Mouse (Mus musculus): ENCODE measurements around the gene Apoo.
"Not testable (repeated sequence)": the region's sequence is repeated elsewhere in the genome, so short reads cannot be mapped to it uniquely, and the experiment has no call there.

The Apoo gene

GRCm38 (mm10) chrX:94366670-94367241 is at the start of gene Apoo, which contains the start of gene Fam90a1b:
Apoo (plus strand) TSS chrX:94367117.
Fam90a1b (minus strand) TSS chrX:94366777.
- DNase-seq (ENCODE audit: low read depth in 1 of 2, low spot score in 2 of 2) = peak; percentile 93 to 95

DNA sequence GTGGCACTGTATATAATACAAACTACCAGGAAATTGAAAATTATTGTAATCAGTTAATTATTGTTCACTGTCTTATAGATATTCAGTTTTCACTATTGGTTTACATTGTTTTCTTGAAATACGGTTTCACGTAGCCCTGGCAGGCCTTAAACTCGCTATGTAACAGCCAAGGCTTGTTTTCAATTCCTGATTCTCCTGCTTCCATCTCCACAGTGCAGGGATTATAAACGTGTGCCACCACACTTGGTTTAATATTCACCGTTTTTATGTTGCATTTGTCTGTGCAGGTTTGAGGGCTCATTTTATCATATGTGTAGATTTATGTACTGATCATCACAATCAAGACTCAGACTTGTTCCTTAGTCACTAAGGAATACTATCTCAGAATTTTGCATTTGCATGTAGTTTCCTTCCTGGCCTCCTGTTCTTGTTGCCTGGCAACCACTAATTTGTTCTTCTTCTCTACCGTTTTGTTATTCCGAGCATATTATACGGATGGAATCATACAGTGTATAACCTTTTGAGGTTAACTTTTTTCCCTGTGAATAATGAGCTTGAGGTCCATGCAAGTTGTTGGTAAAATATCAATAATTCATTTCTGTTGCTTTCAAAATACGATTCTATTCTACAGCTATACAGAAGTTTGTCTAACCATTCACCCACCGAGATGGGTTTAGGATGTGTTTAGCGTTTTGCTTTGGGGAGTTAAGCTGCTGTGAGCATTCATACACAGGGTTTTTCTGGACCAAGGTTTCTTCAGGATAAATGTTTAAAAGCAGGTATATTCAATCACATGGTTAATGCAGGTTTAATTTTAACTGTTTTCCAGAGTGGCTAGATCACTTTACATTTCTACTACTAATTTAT is 45.6 kb upstream of the Apoo start:
- no peak for DNase-seq (ENCODE audit: low read depth in 1 of 2, low spot score in 2 of 2)

DNA sequence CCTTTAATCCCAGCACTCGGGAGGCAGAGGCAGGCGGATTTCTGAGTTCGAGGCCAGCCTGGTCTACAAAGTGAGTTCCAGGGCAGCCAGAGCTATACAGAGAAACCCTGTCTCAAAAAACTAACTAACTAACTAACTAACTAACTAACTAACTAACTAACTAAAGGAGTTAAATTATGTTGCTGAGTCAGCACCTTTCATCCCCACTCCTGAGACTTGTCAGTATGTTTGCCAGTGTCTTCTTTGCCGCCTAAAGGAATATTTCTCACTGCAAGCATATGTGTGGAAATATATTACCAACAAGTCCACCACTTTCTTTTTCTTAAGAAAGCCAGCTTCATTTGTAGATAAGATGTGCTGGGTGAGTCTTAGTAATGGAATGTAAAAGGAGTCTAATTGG is 23.3 kb upstream of the Apoo start:
- DNase-seq (ENCODE audit: low read depth in 1 of 2, low spot score in 2 of 2) = not testable (repeated sequence)

GRCm38 (mm10) chrX:94365381-94365925 is 1.5 kb upstream of the Apoo start:
- no peak for DNase-seq (ENCODE audit: low read depth in 1 of 2, low spot score in 2 of 2)

GRCm38 (mm10) chrX:94366029-94366428 is 888 bp upstream of the Apoo start:
- no peak for DNase-seq (ENCODE audit: low read depth in 1 of 2, low spot score in 2 of 2)

DNA sequence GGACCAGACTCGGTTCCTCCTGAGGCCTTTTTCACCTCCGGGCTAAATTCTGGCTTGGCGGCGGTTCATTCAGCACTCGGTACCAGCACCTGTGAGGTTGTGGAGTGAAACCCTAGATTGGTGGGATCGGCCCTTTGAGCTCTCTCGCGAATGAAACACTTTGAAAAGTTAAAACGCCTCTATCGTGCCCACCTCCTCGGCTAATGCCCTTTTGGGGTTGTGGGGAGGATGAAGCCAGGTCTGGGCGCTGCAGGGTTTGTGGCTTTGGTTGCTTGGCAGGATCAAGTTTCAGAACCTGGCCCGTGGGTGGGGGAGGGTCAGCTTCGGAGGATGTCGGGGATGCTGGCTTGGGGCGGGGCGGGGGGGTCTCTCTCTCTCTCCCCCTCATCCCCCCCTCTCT is 331 bp downstream of the Apoo start:
- DNase-seq (ENCODE audit: low read depth in 1 of 2, low spot score in 2 of 2) = no peak

DNA sequence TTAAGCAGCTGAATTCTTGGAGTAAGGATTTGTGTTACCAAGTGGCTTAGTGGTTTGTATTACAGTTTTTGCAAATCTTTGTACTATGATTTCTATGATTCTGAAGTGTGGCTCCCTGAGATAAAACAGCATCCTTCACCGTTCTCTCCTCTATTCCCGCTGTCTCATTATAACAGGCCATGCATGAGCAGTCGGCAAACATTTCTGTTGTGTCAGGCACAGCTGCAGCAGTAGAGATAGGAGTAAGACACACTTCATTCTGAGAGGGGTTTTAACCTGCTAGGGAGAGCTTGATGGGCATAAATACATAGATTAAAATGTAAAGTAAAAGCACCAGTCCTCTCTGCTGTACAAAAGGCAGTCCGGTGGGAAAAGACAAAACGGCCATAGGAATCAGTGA is 11.8 kb downstream of the Apoo start:
- DNase-seq (ENCODE audit: low read depth in 1 of 2, low spot score in 2 of 2) = no peak

DNA sequence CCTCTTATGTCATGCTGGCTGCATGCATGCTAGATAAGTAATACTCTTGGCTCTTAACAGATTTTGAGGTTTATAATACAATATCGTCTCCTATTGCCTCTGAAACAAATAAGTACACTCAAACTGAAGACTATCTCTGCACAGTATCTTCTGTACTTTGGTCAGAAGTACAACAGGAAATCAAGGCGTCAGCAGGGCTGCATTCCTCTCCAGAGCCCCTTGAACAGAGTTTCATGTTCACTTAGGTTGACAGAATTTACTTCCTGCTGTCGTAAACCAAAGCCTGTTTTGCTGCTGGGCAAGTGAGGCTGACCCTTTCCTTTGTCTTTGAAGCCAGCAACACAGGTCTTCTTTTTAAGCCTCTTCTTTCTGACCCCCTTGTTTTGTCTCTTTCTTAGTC is 42.1 kb downstream of the Apoo start:
- DNase-seq (ENCODE audit: low read depth in 1 of 2, low spot score in 2 of 2) = no peak

GRCm38 (mm10) chrX:94420210-94420609 is 53.3 kb downstream of the Apoo start:
- DNase-seq (ENCODE audit: low read depth in 1 of 2, low spot score in 2 of 2) = no peak

- DNase-seq (ENCODE audit: low read depth in 1 of 2, low spot score in 2 of 2) = no peak
Measured at GRCm38 (mm10) chrX:94431548-94432375, 64.8 kb downstream of the Apoo start.

GRCm38 (mm10) chrX:94445427-94445826 is 78.5 kb downstream of the Apoo start:
- DNase-seq (ENCODE audit: low read depth in 1 of 2, low spot score in 2 of 2) = not testable (repeated sequence)

DNA sequence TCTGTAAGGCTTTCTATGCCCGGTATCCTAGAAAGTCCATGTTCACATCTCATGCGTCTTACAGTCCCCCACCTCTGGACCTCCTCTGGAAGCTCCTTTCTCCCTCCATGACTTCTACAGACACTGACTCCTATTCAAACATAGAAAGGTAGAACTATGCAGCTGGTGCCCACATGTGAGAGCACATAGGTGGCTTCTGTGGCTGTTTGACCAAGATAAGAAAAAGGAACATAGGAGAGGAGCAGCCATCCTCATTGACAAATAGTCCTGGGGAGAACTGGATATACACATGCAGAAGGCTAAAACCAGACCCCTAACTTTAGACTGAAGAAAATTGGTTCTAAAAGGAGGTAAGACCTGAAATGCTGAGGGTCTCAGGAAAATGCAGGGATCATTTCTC is 79.1 kb downstream of the Apoo start:
- DNase-seq (ENCODE audit: low read depth in 1 of 2, low spot score in 2 of 2) = not testable (repeated sequence)

- DNase-seq (ENCODE audit: low read depth in 1 of 2, low spot score in 2 of 2) = not testable (repeated sequence)
Measured at GRCm38 (mm10) chrX:94450047-94450881, 83.3 kb downstream of the Apoo start.

DNA sequence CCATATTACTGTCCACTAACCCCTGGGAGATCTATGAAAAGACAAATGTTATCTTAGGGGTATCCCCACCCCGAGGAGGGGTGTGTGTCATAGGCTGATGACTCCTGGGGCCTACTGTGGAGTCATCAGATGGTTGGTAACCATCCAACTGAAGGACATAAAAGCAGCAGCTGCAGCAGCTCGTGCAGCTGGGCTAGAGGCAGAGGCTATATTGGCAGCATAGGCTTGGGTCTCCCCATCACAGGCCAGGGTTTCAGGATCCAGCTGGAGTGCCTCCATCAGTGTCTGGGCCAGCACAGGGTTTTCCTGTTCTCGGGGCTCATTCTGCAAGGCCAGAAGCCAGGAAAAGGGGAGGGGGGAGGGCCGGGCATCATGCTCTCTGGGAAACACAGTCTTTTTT is 92.4 kb downstream of the Apoo start:
- DNase-seq (ENCODE audit: low read depth in 1 of 2, low spot score in 2 of 2) = no peak

- not testable (repeated sequence) for DNase-seq (ENCODE audit: low read depth in 1 of 2, low spot score in 2 of 2)
Measured at GRCm38 (mm10) chrX:94461513-94461912, 94.6 kb downstream of the Apoo start.

GRCm38 (mm10) chrX:94462604-94463429 is 95.9 kb downstream of the Apoo start:
- not testable (repeated sequence) for DNase-seq (ENCODE audit: low read depth in 1 of 2, low spot score in 2 of 2)
